Mouse (Mus musculus): ENCODE measurements around the gene Rab25. TPM values are rescaled to one million over a fixed set of nuclear protein-coding genes. Genes with fewer than 3 reads are reported as not detected.
"Not testable (repeated sequence)": the region's sequence is repeated elsewhere in the genome, so short reads cannot be mapped to it uniquely, and the experiment has no call there.

The Rab25 gene
- polyA plus RNA-seq, 1 experiment from 2014 or later, result 0.70 TPM

- peaks cover 31% of the 10 kb centered on the region for H3K36me3 ChIP-seq
- 37% methylated on average over 8 of the region's 8 CpGs for WGBS (ENCODE audit: insufficient replicate concordance)
- H3K9me3 ChIP-seq (replicated peaks), result no peaks in the 10 kb centered on the region
- H3K4me1 ChIP-seq, result peaks cover 22% of the 10 kb centered on the region
- H3K4me2 ChIP-seq, result peak overlapping the region; percentile 81
- H3K27ac ChIP-seq, result no peak overlapping the region; the same call in 1 of the 2 replicates
- ATAC-seq, result no peak
- H3K9ac ChIP-seq, result peak overlapping the region; percentile 92; the same call in 1 of the 2 replicates
- H3K27me3 ChIP-seq (replicated peaks), result peaks cover 6% of the 10 kb centered on the region
- H3K4me3 ChIP-seq, result peak overlapping the region; percentile 88
Observed at GRCm38 (mm10) chr3:88578498-88579424, 30.7 kb upstream of the Rab25 start.

GRCm38 (mm10) chr3:88577846-88578245, 29.7 kb upstream of the Rab25 start:
- not testable (repeated sequence) for H3K27me3 ChIP-seq (replicated peaks); H3K4me3 ChIP-seq; H3K4me2 ChIP-seq; H3K9ac ChIP-seq; H3K9me3 ChIP-seq (replicated peaks); H3K27ac ChIP-seq; ATAC-seq
- 71% methylated on average over 5 of the region's 5 CpGs for WGBS (ENCODE audit: insufficient replicate concordance)
- Histone ChIP-seq H3K4me1 (peaks cover 22% of the 10 kb centered on the region), H3K36me3 (peaks cover 22% of the 10 kb centered on the region)

- Histone ChIP-seq H3K27me3 (replicated peaks) (peaks cover 6% of the 10 kb centered on the region), H3K9ac (no peak within 1 kb of the TSS), H3K4me3 (no peak within 1 kb of the TSS), H3K36me3 (no peaks in the 10 kb centered on the region; the same call in 1 of the 2 replicates), H3K9me3 (replicated peaks) (no peaks in the 10 kb centered on the region), H3K4me1 (peaks cover 15% of the 10 kb centered on the region), H3K27ac (no peak within 1 kb of the TSS), H3K4me2 (no peak within 1 kb of the TSS)
- ATAC-seq, result no peak
- WGBS (ENCODE audit: insufficient replicate concordance), result 82% methylated on average over 3 of the region's 3 CpGs
Observed at GRCm38 (mm10) chr3:88575540-88575939, 27.4 kb upstream of the Rab25 start, which contains the start of gene Ssr2. Ssr2 (plus strand) TSS chr3:88575876.

GRCm38 (mm10) chr3:88573810-88574209, 25.7 kb upstream of the Rab25 start:
- Histone ChIP-seq H3K27me3 (replicated peaks) (peaks cover 6% of the 10 kb centered on the region), H3K4me2 (no peak overlapping the region), H3K9me3 (replicated peaks) (no peaks in the 10 kb centered on the region), H3K4me1 (peaks cover 5% of the 10 kb centered on the region), H3K27ac (no peak overlapping the region), H3K9ac (no peak overlapping the region), H3K4me3 (no peak overlapping the region), H3K36me3 (peaks cover 17% of the 10 kb centered on the region)
- 69% methylated on average over 2 of the region's 2 CpGs for WGBS (ENCODE audit: insufficient replicate concordance)
- no peak for ATAC-seq

- ATAC-seq, result no peak
- WGBS (ENCODE audit: insufficient replicate concordance), result 48% methylated on average over 2 of the region's 2 CpGs
- no peak overlapping the region for H3K27ac ChIP-seq
- no peaks in the 10 kb centered on the region for H3K9me3 ChIP-seq (replicated peaks)
- H3K4me2 ChIP-seq, result no peak overlapping the region
- peaks cover 6% of the 10 kb centered on the region for H3K27me3 ChIP-seq (replicated peaks)
- no peak overlapping the region for H3K4me3 ChIP-seq
- H3K4me1 ChIP-seq, result peaks cover 9% of the 10 kb centered on the region
- H3K36me3 ChIP-seq, result peaks cover 27% of the 10 kb centered on the region
- no peak overlapping the region for H3K9ac ChIP-seq
Observed at GRCm38 (mm10) chr3:88572835-88573234, 24.7 kb upstream of the Rab25 start.

GRCm38 (mm10) chr3:88571856-88572255, 23.8 kb upstream of the Rab25 start:
- ATAC-seq, result no peak
- no peak overlapping the region for H3K4me3 ChIP-seq
- H3K36me3 ChIP-seq, result peaks cover 36% of the 10 kb centered on the region
- no peaks in the 10 kb centered on the region for H3K9me3 ChIP-seq (replicated peaks)
- WGBS (ENCODE audit: insufficient replicate concordance), result 50% methylated on average over 1 of the region's 1 CpGs
- peaks cover 9% of the 10 kb centered on the region for H3K4me1 ChIP-seq
- H3K9ac ChIP-seq, result no peak overlapping the region
- H3K27ac ChIP-seq, result no peak overlapping the region
- H3K4me2 ChIP-seq, result no peak overlapping the region
- peaks cover 6% of the 10 kb centered on the region for H3K27me3 ChIP-seq (replicated peaks)

- Histone ChIP-seq H3K27ac (no peak overlapping the region), H3K4me3 (no peak overlapping the region), H3K27me3 (replicated peaks) (peaks cover under 1% of the 10 kb centered on the region; the same call in 1 of the 2 replicates), H3K9ac (no peak overlapping the region), H3K4me1 (peaks cover 9% of the 10 kb centered on the region), H3K9me3 (replicated peaks) (no peaks in the 10 kb centered on the region), H3K36me3 (peaks cover 52% of the 10 kb centered on the region), H3K4me2 (no peak overlapping the region)
- 82% methylated on average over 10 of the region's 10 CpGs for WGBS (ENCODE audit: insufficient replicate concordance)
- no peak for ATAC-seq
Observed at GRCm38 (mm10) chr3:88570341-88570740, 22.2 kb upstream of the Rab25 start.

GRCm38 (mm10) chr3:88569694-88570093, 21.6 kb upstream of the Rab25 start:
- 74% methylated on average over 5 of the region's 5 CpGs for WGBS (ENCODE audit: insufficient replicate concordance)
- Histone ChIP-seq H3K4me1 (peaks cover 9% of the 10 kb centered on the region), H3K27me3 (replicated peaks) (no peaks in the 10 kb centered on the region), H3K4me2 (no peak overlapping the region), H3K4me3 (no peak overlapping the region), H3K36me3 (peaks cover 58% of the 10 kb centered on the region), H3K9ac (no peak overlapping the region), H3K27ac (peak overlapping the region; percentile 65), H3K9me3 (replicated peaks) (no peaks in the 10 kb centered on the region)
- ATAC-seq, result peak; percentile 26; the same call in 1 of the 2 replicates

- Histone ChIP-seq H3K4me3 (no peak overlapping the region), H3K36me3 (peaks cover 64% of the 10 kb centered on the region), H3K9ac (no peak overlapping the region), H3K4me1 (peaks cover 9% of the 10 kb centered on the region), H3K27ac (peak overlapping the region; percentile 65), H3K9me3 (replicated peaks) (no peaks in the 10 kb centered on the region), H3K27me3 (replicated peaks) (no peaks in the 10 kb centered on the region), H3K4me2 (no peak overlapping the region)
- WGBS (ENCODE audit: insufficient replicate concordance), result 75% methylated on average over 2 of the region's 2 CpGs
- ATAC-seq, result peak; percentile 55
Observed at GRCm38 (mm10) chr3:88569093-88569492, 21.0 kb upstream of the Rab25 start.

- peak overlapping the region; percentile 65 for H3K27ac ChIP-seq
- ATAC-seq, result 0 out of 2 replicates have a peak, but pooled peaks have one; percentile 35
- 75% methylated on average over 2 of the region's 2 CpGs for WGBS (ENCODE audit: insufficient replicate concordance)
- H3K4me2 ChIP-seq, result no peak overlapping the region
- no peak overlapping the region for H3K9ac ChIP-seq
- no peaks in the 10 kb centered on the region for H3K9me3 ChIP-seq (replicated peaks)
- peaks cover 9% of the 10 kb centered on the region for H3K4me1 ChIP-seq
- no peak overlapping the region for H3K4me3 ChIP-seq
- H3K36me3 ChIP-seq, result peaks cover 69% of the 10 kb centered on the region
- no peaks in the 10 kb centered on the region for H3K27me3 ChIP-seq (replicated peaks)
Observed at GRCm38 (mm10) chr3:88568615-88569014, 20.5 kb upstream of the Rab25 start.

GRCm38 (mm10) chr3:88567892-88568291, 19.8 kb upstream of the Rab25 start:
- H3K27me3 ChIP-seq (replicated peaks), result no peaks in the 10 kb centered on the region
- H3K9ac ChIP-seq, result no peak overlapping the region
- peaks cover 76% of the 10 kb centered on the region for H3K36me3 ChIP-seq
- H3K27ac ChIP-seq, result peak overlapping the region; percentile 65; the same call in 1 of the 2 replicates
- peaks cover 9% of the 10 kb centered on the region for H3K4me1 ChIP-seq
- no peak overlapping the region for H3K4me2 ChIP-seq
- no peaks in the 10 kb centered on the region for H3K9me3 ChIP-seq (replicated peaks)
- no peak for ATAC-seq
- WGBS (ENCODE audit: insufficient replicate concordance), result 76% methylated on average over 6 of the region's 6 CpGs
- no peak overlapping the region for H3K4me3 ChIP-seq

GRCm38 (mm10) chr3:88566536-88567061, 18.5 kb upstream of the Rab25 start:
- no peak overlapping the region for H3K27ac ChIP-seq
- no peak overlapping the region for H3K4me3 ChIP-seq
- H3K27me3 ChIP-seq (replicated peaks), result no peaks in the 10 kb centered on the region
- H3K36me3 ChIP-seq, result peaks cover 89% of the 10 kb centered on the region
- WGBS (ENCODE audit: insufficient replicate concordance), result 82% methylated on average over 4 of the region's 4 CpGs
- ATAC-seq, result no peak
- H3K4me2 ChIP-seq, result no peak overlapping the region
- H3K9ac ChIP-seq, result no peak overlapping the region
- H3K9me3 ChIP-seq (replicated peaks), result no peaks in the 10 kb centered on the region
- H3K4me1 ChIP-seq, result peaks cover 9% of the 10 kb centered on the region
